Comparison of ENCODE assay signal across 8 mouse cellular contexts in genomic region chr3:85888221-85888671, GRCm38 (mm10). TPM values are rescaled to one million over a fixed set of nuclear protein-coding genes. Genes with fewer than 3 reads are reported as not detected.
DNase-seq lines count a peak whose midpoint lies in the region; ATAC-seq and TF ChIP-seq lines count a peak whose summit lies in the region.

No protein-coding gene starts in this region.

- H3K4me2 ChIP-seq in forebrain, embryonic 14.5 days (ENCODE audit: low read length): peak overlapping the region; percentile 98
- H3K4me2 ChIP-seq in stomach, postnatal 0 days (replicated peaks; ENCODE audit: low read depth): peak overlapping the region; percentile 62

- H3K9ac ChIP-seq in forebrain, embryonic 14.5 days (ENCODE audit: low read length): no peak overlapping the region
- peak overlapping the region; percentile 27 for H3K9ac ChIP-seq in stomach, postnatal 0 days (ENCODE audit: low read length)

- intact Hi-C loops in left cerebral cortex, postnatal 36 days (cut with DNase I): no loop called here

- 0 out of 2 replicates have a peak, but pooled peaks have one; percentile 1 for ATAC-seq in forebrain, embryonic 14.5 days
- ATAC-seq in hematopoietic stem cell, adult 5-6 weeks (replicated peaks in 1 of 2; ENCODE audit: insufficient read depth in 1 of 2, low FRiP score in 2 of 2, low TSS enrichment in 1 of 2, low read depth in 1 of 2, poor library complexity in 2 of 2, severe bottlenecking in 2 of 2): peak; percentile 82 to 86
- ATAC-seq in megakaryocyte progenitor cell, adult 5-6 weeks (replicated peaks; ENCODE audit: poor library complexity): peak; percentile 73
- ATAC-seq in stomach, postnatal 0 days (ENCODE audit: low FRiP score, low TSS enrichment): peak; percentile 36; the same call in 1 of the 2 replicates

- DNase-seq in adrenal gland, adult (ENCODE audit: inconsistent age in 2 of 2, low spot score in 1 of 2): peak; percentile 23 to 63
- no peak for DNase-seq in adrenal gland, postnatal 25 days
- DNase-seq in adrenal gland, postnatal 14 days: peak; percentile 19
- DNase-seq in forebrain, embryonic 14.5 days (ENCODE audit: low spot score): no peak
- peak; percentile 7 to 9 for DNase-seq in left cerebral cortex, postnatal 36 days (ENCODE audit: low spot score in 2 of 2)
- DNase-seq in stomach, postnatal 0 days (ENCODE audit: low spot score): peak; percentile 64

- TF ChIP-seq CTCF in stomach, postnatal 0 days (IDR thresholded peaks at IDR 0.05; ENCODE audit: low read depth): no peak

- H3K4me3 ChIP-seq in forebrain, embryonic 14.5 days (ENCODE audit: low read depth, low read length): peak overlapping the region; percentile 52; the same call in 1 of the 2 replicates
- H3K4me3 ChIP-seq in stomach, postnatal 0 days (ENCODE audit: low read depth, low read length): peak overlapping the region; percentile 61

- TF ChIP-seq EP300 in stomach, postnatal 0 days (optimal IDR thresholded peaks at IDR 0.05): no peak

- WGBS in forebrain, embryonic 14.5 days: 7% methylated on average over 11 of the region's 11 CpGs
- WGBS in stomach, postnatal 0 days: 17% methylated on average over 11 of the region's 11 CpGs

- no peaks in the 10 kb centered on the region for H3K36me3 ChIP-seq in forebrain, embryonic 14.5 days (ENCODE audit: control insufficient read depth, insufficient read depth, low read length)
- H3K36me3 ChIP-seq in stomach, postnatal 0 days (ENCODE audit: control insufficient read depth, insufficient read depth, low read length): no peaks in the 10 kb centered on the region

- H3K27me3 ChIP-seq in forebrain, embryonic 14.5 days (replicated peaks; ENCODE audit: control insufficient read depth, insufficient read depth, low read length): peaks cover 15% of the 10 kb centered on the region
- H3K27me3 ChIP-seq in stomach, postnatal 0 days (ENCODE audit: control insufficient read depth, insufficient read depth, low read length): no peaks in the 10 kb centered on the region

- H3K27ac ChIP-seq in forebrain, embryonic 14.5 days (ENCODE audit: low read depth, low read length): no peak overlapping the region
- H3K27ac ChIP-seq in stomach, postnatal 0 days (replicated peaks): peak overlapping the region; percentile 42

- H3K9me3 ChIP-seq in forebrain, embryonic 14.5 days (replicated peaks; ENCODE audit: control insufficient read depth, low read length): no peaks in the 10 kb centered on the region
- H3K9me3 ChIP-seq in stomach, postnatal 0 days (ENCODE audit: control insufficient read depth, low read length): no peaks in the 10 kb centered on the region

- H3K4me1 ChIP-seq in forebrain, embryonic 14.5 days (ENCODE audit: control insufficient read depth, insufficient read depth, low read length): peaks cover 7% of the 10 kb centered on the region
- no peaks in the 10 kb centered on the region for H3K4me1 ChIP-seq in stomach, postnatal 0 days (replicated peaks; ENCODE audit: control insufficient read depth, insufficient read depth)

RNA-seq across cellular contexts. Expression of gene Gm37240, which starts 0.9 kb away (rescaled TPM):
- total RNA-seq in adrenal gland, postnatal 25 days (2021): 4.4 and 10.8 TPM in 2 replicates
- total RNA-seq in adrenal gland, postnatal 14 days (2021): 4.2 and 6.2 TPM in 2 replicates
- 1.1 and 1.3 TPM in 2 replicates for polyA plus RNA-seq in forebrain, embryonic 14.5 days (2014; fragmentation: Nextera tagmentation; extraction: Ambion mirVana)
- total RNA-seq in hematopoietic stem cell, adult 5-6 weeks (2017): not detected in 2 replicates
- total RNA-seq in left cerebral cortex, postnatal 36 days (2021): 1 to 10 TPM in 1 of 2 experiments, under 1 TPM in 1; 0.66 to 1.3 TPM
- not detected in 2 replicates for total RNA-seq in megakaryocyte progenitor cell, adult 5-6 weeks (2015)
- not detected in 2 replicates for total RNA-seq in megakaryocyte progenitor cell, adult 5-6 weeks (2017)
- polyA plus RNA-seq in stomach, postnatal 0 days (2015; fragmentation: Nextera tagmentation; extraction: Ambion mirVana): 18.1 and 20.5 TPM in 2 replicates

RNA-seq across cellular contexts. Expression of gene Glt28d2, which starts 0.9 kb away (rescaled TPM):
- total RNA-seq in adrenal gland, postnatal 25 days (2021): 1.7 and 2.9 TPM in 2 replicates
- 1.7 and 1.9 TPM in 2 replicates for total RNA-seq in adrenal gland, postnatal 14 days (2021)
- polyA plus RNA-seq in forebrain, embryonic 14.5 days (2014; fragmentation: Nextera tagmentation; extraction: Ambion mirVana): 0.57 and 0.72 TPM in 2 replicates
- total RNA-seq in hematopoietic stem cell, adult 5-6 weeks (2017): 0.10 TPM in 1 of 2 replicates, not detected in the other
- under 1 TPM; 0.47 to 0.70 TPM for total RNA-seq in left cerebral cortex, postnatal 36 days (2021)
- not detected in 2 replicates for total RNA-seq in megakaryocyte progenitor cell, adult 5-6 weeks (2015)
- not detected in 2 replicates for total RNA-seq in megakaryocyte progenitor cell, adult 5-6 weeks (2017)
- polyA plus RNA-seq in stomach, postnatal 0 days (2015; fragmentation: Nextera tagmentation; extraction: Ambion mirVana): 6.5 and 6.9 TPM in 2 replicates

Comparison
In these comparisons a context has a peak if more than half of its experiments do, and no peak if none do; other contexts are left out.
1. DNase-seq: peak in adrenal gland, adult (2 of 2), adrenal gland, postnatal 14 days (single experiment), left cerebral cortex, postnatal 36 days (2 of 2) and stomach, postnatal 0 days (single experiment); none in adrenal gland, postnatal 25 days (single experiment) and forebrain, embryonic 14.5 days (single experiment).
2. ATAC-seq: peak in every context shown above with its lines; median percentile 84 in hematopoietic stem cell, adult 5-6 weeks; 73 in megakaryocyte progenitor cell, adult 5-6 weeks; 36 in stomach, postnatal 0 days; 1 in forebrain, embryonic 14.5 days.